Mouse (Mus musculus) cerebellum, adult 9-10 months (tissue): Measurements from ENCODE around the gene Mov10.
A peak's percentile ranks its signal among the peaks of the same experiment; 100 is the strongest.
"Not testable (repeated sequence)": the region's sequence is repeated elsewhere in the genome, so short reads cannot be mapped to it uniquely, and the experiment has no call there.

Experiments used
- DNase-seq: peaks from one replicate; pipeline ENCODE4 v3.0.0; 2022

Mov10 gene

DNA sequence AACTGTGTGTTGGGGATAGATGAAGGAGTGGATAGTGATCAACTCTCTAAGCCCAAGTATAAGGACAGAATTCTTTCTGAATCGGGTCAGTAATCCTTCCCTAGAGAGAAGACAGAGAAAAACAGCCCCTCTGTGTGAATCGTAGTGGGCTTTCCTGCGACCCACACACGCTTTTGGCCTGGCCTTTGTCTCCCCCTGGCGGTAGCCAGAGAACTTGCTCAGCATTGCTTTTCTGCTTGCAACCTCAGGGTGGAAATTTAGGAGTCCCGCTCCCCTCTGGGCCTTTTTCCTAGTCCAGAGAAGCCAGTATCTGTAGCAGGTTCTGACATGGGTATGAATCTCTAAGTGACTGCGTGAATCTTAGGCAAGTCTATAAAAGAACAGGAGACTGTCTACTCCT lies 38.4 kb downstream of the Mov10 start:
- DNase-seq, result peak; percentile 25

DNA sequence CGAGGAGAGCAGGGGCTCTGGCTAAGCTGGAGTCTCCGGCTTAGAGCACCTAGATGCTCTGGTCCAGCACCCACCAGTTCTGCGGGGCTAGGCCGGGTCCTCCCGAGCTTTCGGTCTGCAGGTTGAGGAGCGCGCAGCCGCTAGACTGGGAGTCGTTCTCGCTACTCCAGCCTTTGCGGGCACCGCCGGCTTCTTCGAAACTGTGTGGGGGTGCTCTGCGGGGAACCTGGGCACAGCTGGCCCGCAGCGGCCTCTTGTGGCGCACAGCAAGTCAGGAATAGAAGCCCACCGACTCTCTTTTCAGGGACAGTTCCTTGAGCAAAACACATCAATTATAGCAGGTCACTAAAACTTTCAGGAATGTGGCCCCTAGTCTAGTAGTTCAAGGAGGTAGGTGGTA lies 41.0 kb downstream of the Mov10 start:
- no peak for DNase-seq

GRCm38 (mm10) chr3:104773301-104773700 lies 45.1 kb downstream of the Mov10 start:
- no peak for DNase-seq

GRCm38 (mm10) chr3:104771460-104771859 lies 46.9 kb downstream of the Mov10 start:
- no peak for DNase-seq

DNA sequence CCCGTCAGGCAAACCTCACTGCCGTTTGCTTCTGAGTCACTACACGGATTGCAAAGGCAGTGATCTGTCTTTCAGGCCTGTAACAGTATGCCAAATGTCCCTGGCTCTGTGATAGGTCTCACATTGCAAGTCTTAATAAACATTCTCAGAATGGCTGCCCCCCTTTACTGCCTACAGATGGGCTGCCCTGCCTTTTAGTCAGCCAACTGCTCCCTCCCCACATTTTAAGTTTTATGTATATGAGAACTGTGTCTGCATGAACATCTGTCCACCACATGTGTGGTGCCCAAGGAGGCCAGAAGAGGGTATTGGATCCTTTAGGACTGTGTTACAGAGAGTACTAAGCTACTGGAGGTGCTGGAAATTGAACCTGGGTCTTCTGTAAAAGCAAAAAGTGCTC lies 47.4 kb downstream of the Mov10 start:
- DNase-seq, result no peak

- no peak for DNase-seq
Measured at GRCm38 (mm10) chr3:104770035-104770434, 48.3 kb downstream of the Mov10 start.

- no peak for DNase-seq
Measured at GRCm38 (mm10) chr3:104769135-104769534, 49.2 kb downstream of the Mov10 start.

DNA sequence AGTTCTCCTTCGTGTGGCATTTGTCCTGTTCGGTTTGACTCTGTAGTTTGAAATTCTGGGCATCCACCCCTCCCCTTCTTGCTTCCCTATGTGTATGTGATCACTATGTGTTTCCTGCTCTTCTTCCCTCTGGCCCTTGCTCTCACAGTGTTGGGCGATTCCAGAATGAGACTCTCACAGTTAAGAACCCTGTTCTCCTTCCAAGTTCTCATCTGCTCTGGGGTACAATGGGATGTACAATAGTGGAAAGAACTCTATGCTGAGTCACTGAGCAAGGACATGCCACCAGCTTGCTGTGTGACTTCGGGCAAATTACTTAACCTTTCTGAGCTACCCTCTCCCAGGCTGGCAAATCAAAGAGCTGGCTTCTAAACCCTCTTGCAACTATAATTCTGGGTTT lies 50.6 kb downstream of the Mov10 start:
- DNase-seq, result no peak

GRCm38 (mm10) chr3:104767141-104767540 lies 51.2 kb downstream of the Mov10 start:
- no peak for DNase-seq

DNA sequence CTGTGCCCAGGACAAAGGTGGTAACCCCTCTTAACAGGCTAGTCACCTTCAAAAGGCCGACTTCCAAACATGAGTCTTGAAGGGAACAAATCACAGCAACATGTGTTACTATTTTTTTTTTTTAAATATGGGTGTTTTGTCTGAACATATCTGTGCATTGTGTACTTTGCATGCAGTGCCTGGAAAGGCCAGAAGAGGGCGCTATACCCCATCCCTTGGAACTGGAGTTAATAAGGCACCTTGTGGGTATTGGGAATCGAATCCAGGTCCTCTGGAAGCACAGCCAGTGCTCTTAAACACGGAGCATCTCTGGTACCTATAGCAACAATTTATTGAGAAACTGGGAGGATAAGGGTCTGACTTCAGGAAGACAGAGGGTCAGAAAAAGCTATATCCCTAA lies 53.3 kb downstream of the Mov10 start:
- DNase-seq, result no peak

DNA sequence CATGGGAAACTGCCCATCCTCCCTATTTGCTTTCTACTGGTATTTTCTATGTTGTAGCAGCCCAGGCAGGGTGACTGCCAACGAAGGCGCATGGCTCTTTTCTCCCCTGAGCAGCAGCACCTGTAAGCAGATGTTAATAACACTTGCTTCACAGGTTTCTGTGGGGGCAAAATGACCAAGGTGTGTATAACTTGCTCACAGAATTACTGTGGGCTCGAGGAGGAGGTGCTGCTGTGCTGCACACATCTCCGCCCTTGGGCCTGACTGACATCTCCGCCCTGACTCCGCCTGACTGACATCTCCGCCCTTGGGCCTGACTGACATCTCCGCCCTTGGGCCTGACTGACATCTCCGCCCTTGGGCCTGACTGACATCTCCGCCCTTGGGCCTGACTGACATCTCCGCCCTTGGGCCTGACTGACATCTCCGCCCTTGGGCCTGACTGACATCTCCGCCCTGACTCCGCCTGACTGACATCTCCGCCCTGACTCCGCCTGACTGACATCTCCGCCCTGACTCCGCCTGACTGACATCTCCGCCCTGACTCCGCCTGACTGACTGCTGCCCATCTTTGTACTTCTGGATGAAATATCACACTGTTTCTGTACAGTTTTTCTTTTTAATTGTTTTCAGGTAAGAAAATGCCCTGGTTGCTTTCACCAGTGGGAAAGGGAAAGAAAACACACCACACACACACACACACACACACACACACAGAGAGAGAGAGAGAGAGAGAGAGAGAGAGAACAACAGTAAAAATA lies 56.1 kb downstream of the Mov10 start:
- not testable (repeated sequence) for DNase-seq

DNA sequence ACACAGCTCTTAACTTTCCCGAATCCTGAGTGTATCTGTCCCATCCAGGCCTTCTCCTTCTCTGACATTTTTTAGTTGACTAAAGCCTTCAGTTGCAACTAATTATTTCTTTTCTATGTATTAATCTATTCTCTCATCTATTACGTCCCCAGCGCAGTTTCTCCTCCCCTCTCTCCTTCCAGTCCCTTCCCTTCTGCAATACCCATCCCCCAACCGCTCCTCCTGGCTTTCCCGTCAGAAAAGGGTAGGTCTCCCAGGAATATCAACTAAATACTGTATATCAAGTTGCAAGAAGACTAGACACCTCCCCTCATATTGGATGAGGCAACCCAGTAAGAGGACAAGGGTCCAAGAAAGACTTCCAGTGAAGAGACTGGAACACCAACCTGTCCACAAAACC lies 59.5 kb downstream of the Mov10 start:
- DNase-seq, result no peak

DNA sequence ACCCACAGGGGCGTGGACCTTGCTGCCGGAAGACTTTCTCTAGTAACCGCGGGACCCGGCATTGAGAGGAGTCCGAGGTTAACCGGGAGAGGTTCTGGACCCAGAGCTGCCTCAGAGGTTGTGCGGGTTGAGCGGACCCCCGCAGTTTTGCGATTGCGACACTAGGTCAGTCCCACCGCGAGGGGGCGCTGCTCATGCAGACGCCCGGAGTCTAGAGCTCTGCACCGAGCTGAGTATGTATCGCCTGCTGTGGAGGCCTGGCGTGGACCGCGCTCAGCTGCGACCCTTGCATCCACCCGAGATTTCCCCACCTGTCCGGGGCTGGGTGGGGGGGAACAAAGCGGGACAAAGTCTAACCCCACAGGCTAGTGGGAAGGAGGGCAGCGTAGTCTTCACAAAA lies 60.0 kb downstream of the Mov10 start:
- peak; percentile 35 for DNase-seq

GRCm38 (mm10) chr3:104752845-104753244 lies 65.5 kb downstream of the Mov10 start:
- not testable (repeated sequence) for DNase-seq
